10 mouse cellular contexts compared by ENCODE assay signal in genomic region chr19:13749366-13749765, GRCm38 (mm10). TPM values are rescaled to one million over a fixed set of nuclear protein-coding genes. Genes with fewer than 3 reads are reported as not detected.
"Had no signal": no experiment of that assay in that cellular context is flagged by ENCODE, and none has a peak within 500 bp of the region (broad histone marks: within the 10 kb centered on the region; RNA-seq: fewer than 3 reads in every experiment).

No protein-coding gene starts in this region.

- DNase-seq: kidney, adult 8-10 months; kidney, postnatal 25 days; layer of hippocampus, postnatal 36 days; lung, adult 2 months; lung, postnatal 4 days; right cerebral cortex, postnatal 14 days; thymus, postnatal 36 days had no signal

- ATAC-seq: lung, postnatal 0 days; midbrain, embryonic 15.5 days had no signal

RNA-seq across cellular contexts. Expression of gene Olfr1494, which starts 9.8 kb away (rescaled TPM):
- total RNA-seq: layer of hippocampus, postnatal 36 days; megakaryocyte, adult 5-6 weeks had no signal

RNA-seq across cellular contexts. Expression of gene Olfr1495, which starts 15.0 kb away (rescaled TPM):
- total RNA-seq: layer of hippocampus, postnatal 36 days; megakaryocyte, adult 5-6 weeks had no signal

RNA-seq across cellular contexts. Expression of gene Olfr1493-ps1, which starts 26.3 kb away (rescaled TPM):
- total RNA-seq: layer of hippocampus, postnatal 36 days; megakaryocyte, adult 5-6 weeks had no signal

RNA-seq across cellular contexts. Expression of gene Olfr1496, which starts 28.3 kb away (rescaled TPM):
- total RNA-seq: layer of hippocampus, postnatal 36 days; megakaryocyte, adult 5-6 weeks had no signal

RNA-seq across cellular contexts. Expression of gene Olfr1497, which starts 48.6 kb away (rescaled TPM):
- total RNA-seq: layer of hippocampus, postnatal 36 days; megakaryocyte, adult 5-6 weeks had no signal
